Mouse (Mus musculus): Measurements from ENCODE around the gene Usp46.

DNA sequence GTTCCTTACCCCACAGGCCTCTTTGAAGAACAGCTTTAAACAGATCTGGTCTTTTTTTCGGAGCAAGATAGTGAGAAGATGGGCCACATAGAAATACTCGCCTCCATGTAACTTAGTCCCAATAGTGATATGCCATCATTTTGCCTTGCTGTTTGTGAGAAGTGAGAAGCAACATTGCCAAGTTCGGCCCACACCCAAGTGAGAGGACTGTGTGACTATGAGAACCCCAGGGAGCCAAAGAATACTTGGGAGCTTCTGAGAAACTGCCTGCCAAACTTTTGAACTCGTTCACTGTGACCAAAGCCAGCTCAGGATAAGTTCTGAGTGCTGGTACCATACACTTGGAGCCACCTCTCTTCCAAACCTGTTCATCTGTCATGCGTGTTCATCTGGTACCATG, 110.1 kb downstream of the Usp46 start:
- TF ChIP-seq GATA1 (IDR thresholded peaks at IDR 0.05; ENCODE audit: low read length) = no peak
- no peak for TF ChIP-seq TAL1 (IDR thresholded peaks at IDR 0.05; ENCODE audit: low read length)

All from erythroblast, embryonic 14.5 days (primary cell).